Mouse (Mus musculus): ENCODE results near the gene Golgb1. TPM values are rescaled to one million over a fixed set of nuclear protein-coding genes. Genes with fewer than 3 reads are reported as not detected.

The Golgb1 gene
- total and polyA plus RNA-seq, 3 experiments = 16.8 to 35.0 (median 34.1) TPM

- DNase-seq (ENCODE audit: low read depth, low spot score) = no peak
- Histone ChIP-seq H3K9me3 (replicated peaks; ENCODE audit: insufficient read depth, low read length) (no peaks in the 10 kb centered on the region), H3K9ac (ENCODE audit: control insufficient read depth, low read depth, low read length, poor library complexity, severe bottlenecking) (no peak overlapping the region), H3K79me2 (ENCODE audit: control insufficient read depth, insufficient read depth, low read length, poor library complexity) (no peaks in the 10 kb centered on the region), H3K36me3 (ENCODE audit: control insufficient read depth in 1 of 2, insufficient read depth in 2 of 2, low read length in 2 of 2) (no peaks in the 10 kb centered on the region), H3K4me3 (ENCODE audit: control insufficient read depth in 1 of 2, insufficient read depth in 1 of 2, low read depth in 2 of 2, low read length in 2 of 2) (no peak overlapping the region), H3K27me3 (ENCODE audit: control insufficient read depth in 1 of 2, insufficient read depth in 2 of 2, low read length in 2 of 2) (no peaks in the 10 kb centered on the region), H3K27ac (ENCODE audit: control insufficient read depth, low read depth, low read length) (no peak overlapping the region), H3K4me1 (ENCODE audit: control insufficient read depth in 1 of 2, insufficient read depth in 2 of 2, low read length in 2 of 2) (no peaks in the 10 kb centered on the region)
- TF ChIP-seq JUND (IDR thresholded peaks at IDR 0.05; ENCODE audit: low read depth, low read length) (no peak), MAX (IDR thresholded peaks at IDR 0.05; ENCODE audit: low read length) (no peak), GATA1 (IDR thresholded peaks at IDR 0.05; ENCODE audit: low read depth, low read length) (no peak)
Observed at GRCm38 (mm10) chr16:36912311-36912710, 37.4 kb downstream of the Golgb1 start.

- Histone ChIP-seq H3K36me3 (ENCODE audit: control insufficient read depth in 1 of 2, insufficient read depth in 2 of 2, low read length in 2 of 2) (no peaks in the 10 kb centered on the region), H3K27ac (ENCODE audit: control insufficient read depth, low read depth, low read length) (no peak overlapping the region)
- no peak for TF ChIP-seq GABPA (IDR thresholded peaks at IDR 0.05; ENCODE audit: low read depth, low read length)
- TF ChIP-seq SIN3A (IDR thresholded peaks at IDR 0.05; ENCODE audit: low read length) = no peak
- TF ChIP-seq MYB (IDR thresholded peaks at IDR 0.05; ENCODE audit: low read depth, low read length) = no peak
- no peak for TF ChIP-seq HCFC1 (IDR thresholded peaks at IDR 0.05; ENCODE audit: low read depth, low read length)
- no peak for TF ChIP-seq POLR2AphosphoS5 (IDR thresholded peaks at IDR 0.05; ENCODE audit: borderline replicate concordance, low read depth, low read length)
- no peak for TF ChIP-seq JUND (IDR thresholded peaks at IDR 0.05; ENCODE audit: low read depth, low read length)
- no peak for TF ChIP-seq POLR2A (IDR thresholded peaks at IDR 0.05; ENCODE audit: control insufficient read depth in 1 of 2, insufficient read depth in 1 of 2, low read depth in 1 of 2, low read length in 2 of 2, poor library complexity in 1 of 2)
- TF ChIP-seq MAFK (IDR thresholded peaks at IDR 0.05; ENCODE audit: borderline replicate concordance, low read depth, low read length) = no peak
- TF ChIP-seq RCOR1 (IDR thresholded peaks at IDR 0.05; ENCODE audit: low read depth, low read length) = no peak
- TF ChIP-seq ELF1 (IDR thresholded peaks at IDR 0.05; ENCODE audit: low read depth, low read length) = no peak
- no peak for TF ChIP-seq CTCF (IDR thresholded peaks at IDR 0.05 in 2 of 3, conservative IDR thresholded peaks at IDR 0.05 in 1 of 3; ENCODE audit: control insufficient read depth in 1 of 3, insufficient read depth in 1 of 3, low read depth in 2 of 3, low read length in 3 of 3, poor library complexity in 1 of 3, severe bottlenecking in 1 of 3)
- no peak for TF ChIP-seq MEF2A (IDR thresholded peaks at IDR 0.05; ENCODE audit: extremely low read depth, insufficient replicate concordance, low read depth, low read length, poor library complexity, severe bottlenecking)
- no peak for TF ChIP-seq ZNF384 (IDR thresholded peaks at IDR 0.05; ENCODE audit: low read depth, low read length)
Observed at GRCm38 (mm10) chr16:36914195-36914594, 39.3 kb downstream of the Golgb1 start.

DNA sequence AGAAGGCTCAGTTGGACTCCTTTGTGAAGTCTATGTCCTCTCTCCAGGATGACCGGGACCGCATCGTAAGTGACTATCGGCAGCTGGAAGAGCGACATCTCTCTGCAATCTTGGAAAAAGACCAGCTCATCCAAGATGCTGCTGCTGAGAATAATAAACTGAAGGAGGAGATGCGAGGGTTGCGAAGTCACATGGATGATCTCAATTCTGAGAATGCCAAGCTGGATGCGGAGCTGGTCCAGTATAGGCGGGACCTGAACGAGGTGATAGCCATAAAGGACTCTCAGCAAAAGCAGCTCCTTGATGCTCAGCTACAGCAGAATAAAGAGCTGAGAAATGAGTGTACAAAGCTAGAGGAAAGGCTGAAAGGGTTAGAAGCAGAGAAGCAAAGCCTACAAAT, 43.6 kb downstream of the Golgb1 start:
- Histone ChIP-seq H3K36me3 (ENCODE audit: control insufficient read depth in 1 of 2, insufficient read depth in 2 of 2, low read length in 2 of 2) (peaks cover 0 to 2% of the 10 kb centered on the region in 2 experiments; a peak in 1 of 4 replicates), H3K27ac (ENCODE audit: control insufficient read depth, low read depth, low read length) (no peak overlapping the region)

More at GRCm38 (mm10) chr16:36914195-36914594, 39.3 kb downstream of the Golgb1 start:
- H3K4me1 ChIP-seq (ENCODE audit: control insufficient read depth in 1 of 2, insufficient read depth in 2 of 2, low read length in 2 of 2) = no peaks in the 10 kb centered on the region
- no peak overlapping the region for H3K4me3 ChIP-seq (ENCODE audit: control insufficient read depth in 1 of 2, insufficient read depth in 1 of 2, low read depth in 2 of 2, low read length in 2 of 2)
- H3K9me3 ChIP-seq (replicated peaks; ENCODE audit: insufficient read depth, low read length) = no peaks in the 10 kb centered on the region
- H3K9ac ChIP-seq (ENCODE audit: control insufficient read depth, low read depth, low read length, poor library complexity, severe bottlenecking) = no peak overlapping the region
- no peak for DNase-seq (ENCODE audit: low read depth, low spot score)
- H3K79me2 ChIP-seq (ENCODE audit: control insufficient read depth, insufficient read depth, low read length, poor library complexity) = no peaks in the 10 kb centered on the region
- no peaks in the 10 kb centered on the region for H3K27me3 ChIP-seq (ENCODE audit: control insufficient read depth in 1 of 2, insufficient read depth in 2 of 2, low read length in 2 of 2)

More for the DNA sequence above, 43.6 kb downstream of the Golgb1 start:
- Histone ChIP-seq H3K79me2 (ENCODE audit: control insufficient read depth, insufficient read depth, low read length, poor library complexity) (no peaks in the 10 kb centered on the region), H3K9me3 (replicated peaks; ENCODE audit: insufficient read depth, low read length) (no peaks in the 10 kb centered on the region), H3K4me3 (ENCODE audit: control insufficient read depth in 1 of 2, insufficient read depth in 1 of 2, low read depth in 2 of 2, low read length in 2 of 2) (no peak overlapping the region), H3K4me1 (ENCODE audit: control insufficient read depth in 1 of 2, insufficient read depth in 2 of 2, low read length in 2 of 2) (no peaks in the 10 kb centered on the region), H3K27me3 (ENCODE audit: control insufficient read depth in 1 of 2, insufficient read depth in 2 of 2, low read length in 2 of 2) (no peaks in the 10 kb centered on the region), H3K9ac (ENCODE audit: control insufficient read depth, low read depth, low read length, poor library complexity, severe bottlenecking) (no peak overlapping the region)
- DNase-seq (ENCODE audit: low read depth, low spot score) = no peak
- TF ChIP-seq NRF1 (IDR thresholded peaks at IDR 0.05; ENCODE audit: insufficient read depth, low read depth, low read length, poor library complexity, severe bottlenecking) (no peak), MAX (IDR thresholded peaks at IDR 0.05; ENCODE audit: low read length) (no peak), GATA1 (IDR thresholded peaks at IDR 0.05; ENCODE audit: low read depth, low read length) (no peak)

Measured in MEL (cell line).